ENCODE assay signal across 19 mouse cellular contexts in genomic region chr5:45230097-45230496, GRCm38 (mm10).
DNase-seq lines count a peak whose midpoint lies in the region; TF ChIP-seq lines count a peak whose summit lies in the region.
"Had no signal": no experiment of that assay in that cellular context is flagged by ENCODE, and none has a peak within 500 bp of the region (broad histone marks: within the 10 kb centered on the region; RNA-seq: fewer than 3 reads in every experiment).

No protein-coding gene starts in this region.

- no peaks in the 10 kb centered on the region for H3K9me3 ChIP-seq in heart, embryonic 10.5 days
- H3K9me3 ChIP-seq: embryonic facial prominence, embryonic 12.5 days; forebrain, embryonic 15.5 days; hindbrain, embryonic 12.5 days had no signal

- H3K36me3 ChIP-seq in heart, embryonic 10.5 days: no peaks in the 10 kb centered on the region
- H3K36me3 ChIP-seq: embryonic facial prominence, embryonic 12.5 days; forebrain, embryonic 15.5 days; hindbrain, embryonic 12.5 days had no signal

- no peak overlapping the region for H3K27ac ChIP-seq in heart, embryonic 10.5 days
- H3K27ac ChIP-seq: embryonic facial prominence, embryonic 12.5 days; forebrain, embryonic 15.5 days; gastrocnemius, adult 2 months; hindbrain, embryonic 12.5 days had no signal

- H3K4me1 ChIP-seq in heart, embryonic 10.5 days: no peaks in the 10 kb centered on the region
- H3K4me1 ChIP-seq: embryonic facial prominence, embryonic 12.5 days; forebrain, embryonic 15.5 days; hindbrain, embryonic 12.5 days had no signal

- WGBS in heart, embryonic 10.5 days: 62% methylated on average over 1 of the region's 1 CpGs

- TF ChIP-seq CTCF in brain, embryonic 14.5 days (IDR thresholded peaks at IDR 0.05; ENCODE audit: borderline replicate concordance, extremely low read depth, insufficient read depth, insufficient read length): no peak

- peak; percentile 13 for DNase-seq in heart, adult 11 months
- DNase-seq in heart, embryonic 10.5 days (ENCODE audit: low spot score): no peak
- DNase-seq in left cerebral cortex, postnatal 14 days (ENCODE audit: low spot score in 2 of 2): peak; percentile 7 to 23
- no peak for DNase-seq in left cerebral cortex, postnatal 4 days
- DNase-seq in brain, adult 2 months (ENCODE audit: low read depth, low spot score): peak; percentile 80
- peak; percentile 22 for DNase-seq in brain, embryonic 14.5 days (ENCODE audit: low read depth)
- DNase-seq in adrenal gland, adult 2 months: no peak
- DNase-seq: adrenal gland, adult 8-10 months; adrenal gland, postnatal 36 days; cerebellum, adult 11-12 months; cerebellum, adult 9-10 months; cerebellum, postnatal 25 days; gastrocnemius, adult 2 months; gastrocnemius, postnatal 25 days; heart, postnatal 10 days; heart, postnatal 4 days had no signal

- H3K4me3 ChIP-seq in heart, embryonic 10.5 days: no peak overlapping the region
- H3K4me3 ChIP-seq: embryonic facial prominence, embryonic 12.5 days; forebrain, embryonic 15.5 days; gastrocnemius, adult 2 months; hindbrain, embryonic 12.5 days had no signal

- TF ChIP-seq POLR2A in brain, embryonic 14.5 days (IDR thresholded peaks at IDR 0.05; ENCODE audit: borderline replicate concordance, extremely low read depth, insufficient read depth, insufficient read length, poor library complexity, severe bottlenecking): no peak

- intact Hi-C loops in left cerebral cortex, postnatal 14 days (cut with DNase I): no loop called here
- intact Hi-C loops in left cerebral cortex, postnatal 4 days (cut with DNase I): no loop called here

- H3K27me3 ChIP-seq in heart, embryonic 10.5 days (ENCODE audit: insufficient read depth, poor library complexity, severe bottlenecking): no peaks in the 10 kb centered on the region
- H3K27me3 ChIP-seq: embryonic facial prominence, embryonic 12.5 days; forebrain, embryonic 15.5 days; hindbrain, embryonic 12.5 days had no signal

Comparison
In these comparisons a context has a peak if more than half of its experiments do, and no peak if none do; other contexts are left out.
1. DNase-seq: peak in heart, adult 11 months (single experiment), left cerebral cortex, postnatal 14 days (2 of 2), brain, adult 2 months (single experiment) and brain, embryonic 14.5 days (single experiment); none in heart, embryonic 10.5 days (single experiment), left cerebral cortex, postnatal 4 days (single experiment) and adrenal gland, adult 2 months (single experiment).